Mouse (Mus musculus) myocyte (in vitro differentiated cells): ENCODE results near the gene Adcy4.

Experiments
- CEBPB ChIP-seq: IDR thresholded peaks from 2 replicates; pipeline ENCODE4 v1.6.1; 2011; ENCODE audit warnings: mild to moderate bottlenecking, moderate library complexity; ENCODE audit not compliant: poor library complexity, insufficient read depth, severe bottlenecking
- E2F4 ChIP-seq: IDR thresholded peaks from one replicate; pipeline ENCODE4 v1.6.1; 2011; ENCODE audit warnings: mild to moderate bottlenecking, control low read depth, moderate library complexity; ENCODE audit not compliant: insufficient read depth
- MYOD1 ChIP-seq, 3 experiments: IDR thresholded peaks; one replicate each; pipeline ENCODE4 v1.6.1; 2011; ENCODE audit warnings: control low read depth in 2 of 3, low read depth in 2 of 3, mild to moderate bottlenecking in 2 of 3, moderate library complexity in 1 of 3; ENCODE audit not compliant: insufficient read length in 2 of 3, control insufficient read depth in 1 of 3
- MYOG ChIP-seq, 3 experiments: IDR thresholded peaks; one replicate each; pipeline ENCODE4 v1.6.1; 2011; ENCODE audit warnings: control low read depth in 2 of 3, low read depth in 2 of 3, mild to moderate bottlenecking in 2 of 3; ENCODE audit not compliant: insufficient read length in 2 of 3, control insufficient read depth in 1 of 3, insufficient read depth in 1 of 3
- POLR2A ChIP-seq: IDR thresholded peaks from one replicate; pipeline ENCODE4 v1.6.1; 2011; ENCODE audit warnings: low read depth, mild to moderate bottlenecking, control low read depth, moderate library complexity; ENCODE audit not compliant: insufficient read length
- SRF ChIP-seq: IDR thresholded peaks from one replicate; pipeline ENCODE4 v1.6.1; 2011; ENCODE audit warnings: low read depth; ENCODE audit not compliant: control insufficient read depth, insufficient read length
- TCF12 ChIP-seq: IDR thresholded peaks from one replicate; pipeline ENCODE4 v1.6.1; 2011; ENCODE audit warnings: mild to moderate bottlenecking, control low read depth; ENCODE audit not compliant: poor library complexity, insufficient read depth, severe bottlenecking
- TCF3 ChIP-seq: IDR thresholded peaks from one replicate; pipeline ENCODE4 v1.6.1; 2011; ENCODE audit warnings: low read depth, control low read depth; ENCODE audit not compliant: insufficient read length
- USF1 ChIP-seq: IDR thresholded peaks from one replicate; pipeline ENCODE4 v1.6.1; 2011; ENCODE audit warnings: low read depth, mild to moderate bottlenecking, control low read depth, moderate library complexity

DNA sequence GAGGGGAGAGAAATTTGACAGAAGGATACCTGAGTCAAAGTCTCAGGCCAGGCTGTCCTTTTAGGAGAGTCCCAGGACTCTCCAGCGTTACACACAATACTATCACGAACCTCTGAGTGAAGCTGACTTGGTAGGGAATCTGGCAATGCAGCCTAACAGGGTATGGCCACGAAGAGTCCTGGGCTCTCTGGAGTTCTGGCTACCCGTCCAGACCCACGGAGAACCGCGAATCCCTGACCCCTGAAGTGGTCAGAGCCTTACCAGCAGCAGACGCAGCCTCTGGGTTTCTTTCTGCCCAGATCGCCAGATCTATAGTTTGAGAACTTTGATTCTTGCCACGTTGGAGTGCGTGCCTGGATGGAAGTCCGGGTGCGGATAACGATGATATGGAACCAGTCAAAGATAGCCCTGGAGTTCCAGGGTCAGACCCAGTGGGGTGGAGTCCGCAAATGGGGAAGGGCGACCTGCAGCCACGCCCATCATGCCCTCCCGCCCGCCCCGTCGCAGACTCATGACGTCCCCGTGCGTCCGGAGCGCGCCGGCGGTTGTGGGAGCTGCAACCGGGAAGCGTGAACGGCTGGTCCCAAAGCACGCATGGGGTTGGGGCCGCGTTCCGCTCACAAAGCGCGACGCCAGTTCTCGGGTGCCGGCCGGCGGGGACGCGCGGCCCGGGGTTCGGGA, 38.6 kb downstream of the Adcy4 start, which contains the start of the genes Dhrs1 and Nop9:
- TF ChIP-seq POLR2A (peak; percentile 89), CEBPB (no peak), USF1 (no peak), MYOG (IDR thresholded peaks at IDR 0.05; ENCODE audit: control insufficient read depth in 1 of 3, insufficient read depth in 1 of 3, insufficient read length in 2 of 3, low read depth in 2 of 3) (peak in 1 of 3 experiments; percentile 2), TCF3 (no peak), TCF12 (no peak), MYOD1 (IDR thresholded peaks at IDR 0.05; ENCODE audit: control insufficient read depth in 1 of 3, insufficient read length in 2 of 3, low read depth in 2 of 3) (peak in 1 of 3 experiments; percentile 24), SRF (no peak), E2F4 (peak; percentile 37)
